Mouse (Mus musculus): ENCODE data around the gene Hapln3.

GRCm38 (mm10) chr7:79123465-79123864 is 7.4 kb downstream of the Hapln3 start:
- TF ChIP-seq HCFC1 (IDR thresholded peaks at IDR 0.05; ENCODE audit: borderline replicate concordance, insufficient read depth, low read length) (no peak), ZC3H11A (IDR thresholded peaks at IDR 0.05; ENCODE audit: borderline replicate concordance, low read depth, low read length) (no peak), ZNF384 (IDR thresholded peaks at IDR 0.05; ENCODE audit: low read depth, low read length) (no peak), CHD2 (IDR thresholded peaks at IDR 0.05; ENCODE audit: low read depth, low read length) (no peak), MAFK (IDR thresholded peaks at IDR 0.05; ENCODE audit: insufficient read depth, low read depth, low read length) (no peak)

Measured in ES-E14 (cell line).